Mouse (Mus musculus) gastrocnemius, adult 8-10 months (tissue): ENCODE measurements around the gene Dock6. TPM values are rescaled to one million over a fixed set of nuclear protein-coding genes. Genes with fewer than 3 reads are reported as not detected.
"Not testable (repeated sequence)": the region's sequence is repeated elsewhere in the genome, so short reads cannot be mapped to it uniquely, and the experiment has no call there.

Experiments used
- DNase-seq, 2 experiments: peaks; one replicate each; pipeline ENCODE4 v3.0.0; 2022; ENCODE audit warnings: low spot score in 2 of 2
- total RNA-seq, 4 experiments: library from RNA; stranded (reverse); gene quantifications; 2 replicates each; pipeline ENCODE4 v1.2.4; 2022

Dock6 gene
- 1 to 10 TPM; 4.7 to 8.3 (median 5.2) TPM for total RNA-seq

- peak; percentile 76 to 81 for DNase-seq
Observed at GRCm38 (mm10) chr9:21852128-21853091, at the start of gene Dock6. Gene Dock6, minus strand, starts transcription at chr9:21852635.

DNA sequence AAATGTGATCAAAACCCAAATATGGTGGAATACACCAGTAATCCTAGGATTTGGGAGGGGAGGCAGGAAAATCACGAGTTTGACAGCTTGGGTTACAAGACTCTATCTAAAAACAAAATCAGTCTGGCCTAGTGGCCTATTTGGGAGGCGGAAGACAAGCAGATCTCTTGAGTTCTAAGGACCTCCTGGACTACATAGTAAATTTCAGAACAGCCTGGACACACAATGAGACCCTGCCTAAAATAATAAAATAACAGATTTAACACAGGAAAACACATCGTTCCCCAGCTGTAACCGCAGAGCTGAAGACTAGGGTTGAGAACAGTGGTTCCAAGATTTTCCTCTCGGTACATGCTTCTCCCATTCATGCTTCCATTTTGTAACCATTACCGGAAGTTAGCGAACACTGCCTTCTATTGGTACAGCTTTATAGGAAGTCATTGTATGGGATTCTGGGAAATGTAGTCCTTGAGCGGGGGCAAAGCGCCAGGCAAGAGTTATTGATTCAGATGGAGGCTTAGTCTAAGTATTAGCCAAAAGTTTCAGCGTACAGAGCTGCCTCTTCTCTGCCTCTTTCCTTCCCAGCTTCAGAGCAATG is 48.9 kb upstream of the Dock6 start:
- DNase-seq, result peak; percentile 20 to 52

DNA sequence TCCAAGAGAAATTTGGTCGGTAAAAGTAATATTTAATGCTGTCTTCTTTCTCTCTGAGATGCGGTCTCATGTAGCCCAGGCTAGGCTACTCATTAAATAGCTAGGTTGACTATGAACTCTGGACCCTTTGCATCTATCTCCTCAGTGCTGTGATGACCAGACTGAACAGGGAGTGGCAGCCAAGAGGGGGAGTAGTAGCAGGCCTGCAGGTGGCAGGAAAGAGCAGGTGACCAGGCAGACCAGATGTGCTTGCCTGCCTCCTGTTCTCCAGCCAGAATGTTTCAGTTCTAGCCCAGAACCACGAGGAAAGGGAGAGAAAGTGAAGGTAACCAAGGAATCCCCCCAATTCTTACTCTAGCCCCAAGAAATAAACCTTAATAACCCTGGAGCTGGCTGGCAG is 36.8 kb upstream of the Dock6 start:
- DNase-seq, result no peak

- DNase-seq, result no peak
Observed at GRCm38 (mm10) chr9:21876601-21877000, 24.2 kb upstream of the Dock6 start.

- DNase-seq, result no peak
Observed at GRCm38 (mm10) chr9:21872204-21872603, 19.8 kb upstream of the Dock6 start.

DNA sequence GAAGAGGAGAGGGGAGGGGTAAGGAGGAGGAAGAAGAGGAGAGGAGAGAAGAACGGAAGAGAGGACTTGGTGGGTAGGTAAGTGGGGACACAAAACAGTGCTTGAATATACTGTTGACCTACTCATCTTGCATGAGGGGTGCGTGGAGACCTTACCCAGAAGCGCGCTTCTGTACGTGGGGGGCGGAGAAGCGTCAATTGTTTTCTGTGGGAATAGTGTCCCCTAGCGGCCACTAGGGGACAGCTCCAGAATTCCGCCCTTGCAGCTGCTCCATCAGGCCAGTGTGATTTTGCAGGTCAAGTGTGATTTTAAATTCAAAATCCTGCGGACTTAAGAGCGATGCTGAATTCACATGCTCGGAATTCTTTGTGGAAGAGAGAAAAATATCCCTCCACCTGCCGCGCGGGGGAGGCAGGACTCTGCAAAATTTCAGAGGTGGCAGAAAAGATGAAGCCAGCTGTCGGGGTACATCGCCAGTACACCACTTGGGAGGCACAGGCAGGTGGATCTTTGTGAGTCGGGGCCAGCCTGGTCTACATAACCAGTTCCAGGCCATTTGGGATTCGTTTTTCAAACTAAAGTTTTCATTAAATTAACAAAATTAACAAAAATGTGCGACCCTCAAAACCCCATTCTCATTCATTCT is 18.6 kb upstream of the Dock6 start:
- DNase-seq, result no peak

DNA sequence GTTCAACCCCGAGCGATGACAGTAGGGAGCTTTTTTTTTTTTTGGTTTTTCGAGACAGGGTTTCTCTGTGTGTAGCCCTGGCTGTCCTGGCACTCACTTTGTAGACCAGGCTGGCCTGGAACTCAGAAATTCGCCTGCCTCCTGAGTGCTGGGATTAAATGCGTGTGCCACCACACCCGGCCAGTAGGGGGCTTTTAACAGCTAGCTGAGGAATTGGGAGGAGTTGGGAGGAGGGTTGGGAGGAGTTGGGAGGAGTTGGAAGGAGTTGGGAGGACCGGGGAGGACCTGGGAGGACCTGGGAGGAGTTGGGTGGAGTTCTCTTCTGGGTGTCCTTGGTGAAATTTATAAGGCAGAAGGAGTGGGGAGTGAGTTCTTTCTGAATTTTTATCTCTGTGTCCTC is 16.9 kb upstream of the Dock6 start:
- DNase-seq, result peak in 1 of 2 experiments; percentile 46

DNA sequence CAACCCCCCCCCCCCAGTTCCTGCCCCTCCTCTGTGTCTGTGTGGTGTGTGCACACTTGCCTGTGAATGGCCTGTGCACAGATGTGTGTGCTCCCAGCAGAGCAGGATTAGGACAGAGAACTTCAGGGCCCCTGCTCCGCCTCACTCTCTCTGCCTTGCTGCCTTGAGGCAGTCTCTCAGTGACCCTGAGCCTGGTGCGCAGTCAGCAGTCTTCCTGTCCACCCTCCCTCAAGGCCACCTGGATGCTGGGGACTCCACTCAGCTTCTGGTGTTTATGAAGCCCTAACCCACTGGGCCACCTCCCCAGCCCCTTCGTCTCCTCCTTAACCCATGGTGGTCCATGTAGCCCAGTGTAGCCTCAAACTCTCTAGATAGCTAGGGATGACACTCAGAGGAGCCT is 15.3 kb upstream of the Dock6 start:
- DNase-seq, result no peak

DNA sequence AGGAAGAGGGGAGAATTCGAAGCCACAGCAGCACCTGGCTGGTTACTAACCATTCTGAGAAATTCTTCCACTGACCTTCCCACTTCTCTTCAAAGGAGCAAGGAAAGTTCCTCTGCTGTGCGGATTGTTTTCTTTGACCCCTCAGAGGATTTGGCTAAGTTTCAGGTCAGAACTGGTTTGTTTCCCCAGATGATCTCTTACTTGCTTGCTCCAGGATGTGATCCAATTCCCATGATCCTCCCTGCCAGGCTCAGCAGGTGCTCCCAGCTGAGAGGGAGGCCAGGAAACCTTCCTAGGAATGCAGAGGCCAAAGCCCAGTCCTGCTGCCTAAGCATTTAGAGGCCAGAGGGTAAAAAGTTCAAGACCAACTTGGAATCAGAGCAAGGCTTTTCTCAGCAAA is 14.2 kb upstream of the Dock6 start:
- no peak for DNase-seq

DNA sequence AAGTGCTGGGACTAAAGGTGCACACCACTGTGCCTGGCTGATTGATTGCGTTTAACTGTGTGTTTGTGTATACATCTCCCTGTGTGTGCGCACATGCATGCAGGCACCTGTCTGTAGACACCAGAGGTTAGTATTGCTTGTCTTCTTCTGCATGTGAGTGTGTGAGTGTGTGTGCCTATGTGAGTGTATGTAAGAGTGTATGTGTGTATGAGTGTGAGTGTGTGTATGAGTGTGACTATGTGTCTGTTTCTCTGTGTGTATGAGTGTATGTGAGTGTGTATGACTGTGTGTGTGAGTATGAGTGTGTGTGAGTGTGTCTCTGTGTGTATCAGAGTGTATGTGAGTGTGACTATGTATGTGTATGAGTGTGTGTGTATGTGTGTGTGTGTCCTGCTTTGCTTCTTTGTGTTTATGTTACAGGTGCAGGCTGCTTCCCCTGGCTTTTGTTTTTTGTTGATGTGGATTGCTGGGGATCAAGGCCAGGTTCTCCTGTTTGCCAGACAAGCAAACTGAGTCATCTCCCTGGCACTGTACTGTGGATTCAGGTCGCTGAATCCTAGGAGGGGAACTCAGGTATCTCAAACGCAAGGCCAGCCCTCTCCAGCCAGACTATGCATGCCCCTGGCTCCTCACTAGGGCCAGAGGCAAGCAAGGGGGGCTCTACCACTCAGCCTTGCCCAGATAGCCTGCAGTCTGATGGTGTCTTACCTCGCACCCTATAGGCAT is 13.4 kb upstream of the Dock6 start:
- no peak for DNase-seq

DNA sequence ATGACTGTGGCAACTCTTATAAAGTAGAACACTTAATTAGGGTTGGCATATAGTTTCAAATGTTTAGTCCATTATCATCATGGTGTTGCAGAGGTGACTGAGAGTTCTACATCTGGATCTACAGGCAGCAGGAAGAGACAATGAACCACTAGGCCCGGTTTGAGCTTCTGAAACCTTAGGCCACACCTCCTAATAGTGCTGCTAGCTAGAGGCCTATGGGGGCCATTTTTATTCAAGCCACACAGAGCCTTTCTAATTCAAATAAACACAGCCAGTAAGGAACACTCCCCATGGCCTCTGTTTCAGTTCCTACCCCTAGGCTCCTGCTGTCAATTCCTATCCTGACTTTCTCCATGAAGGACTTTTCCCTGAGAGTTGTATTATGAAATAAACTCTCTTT is 9.7 kb upstream of the Dock6 start:
- DNase-seq, result no peak

- DNase-seq, result not testable (repeated sequence)
Observed at GRCm38 (mm10) chr9:21860349-21860748, 7.9 kb upstream of the Dock6 start.

- no peak for DNase-seq
Observed at GRCm38 (mm10) chr9:21859606-21860005, 7.2 kb upstream of the Dock6 start.

GRCm38 (mm10) chr9:21858084-21858483 is 5.6 kb upstream of the Dock6 start:
- no peak for DNase-seq

GRCm38 (mm10) chr9:21857501-21857900 is 5.1 kb upstream of the Dock6 start:
- no peak for DNase-seq

- no peak for DNase-seq
Observed at GRCm38 (mm10) chr9:21854894-21855293, 2.5 kb upstream of the Dock6 start.

DNA sequence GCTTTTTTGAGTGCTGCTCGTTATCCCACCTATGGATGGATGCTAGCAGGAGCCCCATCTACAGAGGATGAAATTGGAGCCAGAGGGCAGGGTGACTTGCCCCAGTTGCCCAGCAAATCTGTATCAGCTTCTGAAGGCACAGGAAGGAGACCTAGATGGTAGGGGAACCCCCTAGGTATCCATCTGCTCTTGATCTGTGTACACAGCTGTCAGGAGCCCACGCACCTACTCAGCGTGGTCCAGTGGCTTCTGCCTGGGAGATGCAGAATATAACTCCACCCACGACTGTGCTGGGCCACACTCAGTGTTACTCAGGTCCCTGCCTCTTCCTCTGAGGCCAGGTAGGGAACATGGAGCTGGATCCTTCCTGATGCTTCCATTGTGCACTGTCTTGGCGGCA is 1.5 kb upstream of the Dock6 start:
- no peak for DNase-seq

GRCm38 (mm10) chr9:21851084-21851483 is 1.4 kb downstream of the Dock6 start:
- DNase-seq, result no peak

DNA sequence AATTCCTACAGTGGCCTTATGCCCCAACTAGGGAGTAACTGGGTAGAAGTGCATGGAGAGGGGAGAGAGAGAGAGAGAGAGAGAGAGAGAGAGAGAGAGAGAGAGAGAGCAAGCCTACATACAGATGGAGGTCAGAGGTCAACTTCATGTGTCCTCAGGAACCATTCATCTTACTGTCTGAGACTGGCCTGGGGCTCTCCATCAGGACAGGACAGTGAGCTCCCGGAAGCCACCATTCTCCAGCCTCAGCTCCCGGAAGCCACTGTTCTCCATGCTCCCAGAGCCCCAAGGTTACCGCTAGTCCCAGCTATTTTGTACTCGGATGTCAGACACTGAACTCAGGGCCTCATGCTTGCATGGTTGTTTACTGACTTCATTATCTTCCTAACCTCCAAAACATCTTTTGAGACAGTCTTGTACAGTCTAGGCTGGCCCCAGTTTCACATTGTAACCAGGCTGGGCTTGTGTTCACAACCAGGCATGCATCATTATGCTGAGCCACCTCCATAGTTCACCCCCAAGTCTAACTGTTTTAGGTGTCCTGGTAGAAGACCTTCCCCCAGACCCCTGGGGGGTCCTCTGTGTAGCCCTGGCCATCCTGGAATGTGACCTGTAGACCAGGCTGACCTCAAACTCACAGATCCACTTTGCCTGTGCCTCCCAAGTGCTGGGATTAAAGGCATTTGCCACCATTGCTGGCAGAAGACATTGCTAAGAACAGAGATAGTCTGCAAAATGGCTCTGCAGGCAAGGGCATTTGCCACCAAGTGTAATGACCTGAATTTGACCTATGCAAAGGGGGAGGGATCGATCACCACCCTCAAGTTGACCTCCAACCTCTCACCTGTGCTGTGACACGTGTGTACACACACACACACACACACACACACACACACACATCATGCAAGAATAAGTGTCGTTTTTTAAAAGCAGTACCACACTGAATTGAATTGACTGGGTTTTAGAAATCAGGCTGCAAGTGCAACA is 2.5 kb downstream of the Dock6 start:
- no peak for DNase-seq

GRCm38 (mm10) chr9:21847926-21848325 is 4.5 kb downstream of the Dock6 start:
- DNase-seq, result no peak
